ENCODE assay signal across 9 mouse cellular contexts in genomic region chr15:97787799-97788667, GRCm38 (mm10). TPM values are rescaled to one million over a fixed set of nuclear protein-coding genes. Genes with fewer than 3 reads are reported as not detected.
DNase-seq lines count a peak whose midpoint lies in the region; ATAC-seq lines count a peak whose summit lies in the region.
"Had no signal": no experiment of that assay in that cellular context is flagged by ENCODE, and none has a peak within 500 bp of the region (broad histone marks: within the 10 kb centered on the region; RNA-seq: fewer than 3 reads in every experiment).

No protein-coding gene starts in this region.

- H3K4me1 ChIP-seq in forebrain, embryonic 14.5 days (ENCODE audit: control insufficient read depth, insufficient read depth, low read length) = peaks cover 4% of the 10 kb centered on the region; the same call in 1 of the 2 replicates
- peaks cover 5% of the 10 kb centered on the region; the same call in 1 of the 2 replicates for H3K4me1 ChIP-seq in forebrain, embryonic 11.5 days (replicated peaks; ENCODE audit: control insufficient read depth, insufficient read depth, low read length)
- H3K4me1 ChIP-seq in liver, embryonic 13.5 days (replicated peaks) = peaks cover 68% of the 10 kb centered on the region

- H3K4me3 ChIP-seq in forebrain, embryonic 14.5 days (ENCODE audit: low read depth, low read length) = no peak overlapping the region
- no peak overlapping the region for H3K4me3 ChIP-seq in forebrain, embryonic 11.5 days (ENCODE audit: low read depth, low read length)
- peak overlapping the region; percentile 95 for H3K4me3 ChIP-seq in liver, embryonic 13.5 days (replicated peaks)

- H3K9ac ChIP-seq in forebrain, embryonic 14.5 days (ENCODE audit: low read length) = no peak overlapping the region
- no peak overlapping the region for H3K9ac ChIP-seq in forebrain, embryonic 11.5 days (ENCODE audit: low read length)
- H3K9ac ChIP-seq in liver, embryonic 13.5 days = peak overlapping the region; percentile 98

- no peak for DNase-seq in forebrain, embryonic 14.5 days (ENCODE audit: low spot score)
- no peak for DNase-seq in forebrain, embryonic 11.5 days (ENCODE audit: low spot score)
- peak; percentile 40 for DNase-seq in lung, postnatal 10 days
- DNase-seq in lung, adult 18-20 months = no peak
- DNase-seq in brain, adult 2 months (ENCODE audit: low read depth, low spot score) = peak; percentile 84
- no peak for DNase-seq in liver, embryonic 13.5 days
- no peak for DNase-seq in right cerebral cortex, postnatal 25 days
- no peak for DNase-seq in ovary, postnatal 36 days (ENCODE audit: low spot score)
- DNase-seq: right cerebral cortex, postnatal 4 days had no signal

- WGBS in forebrain, embryonic 14.5 days = 66% methylated on average over 19 of the region's 19 CpGs
- 70% methylated on average over 19 of the region's 19 CpGs for whole genome bisulfite sequencing in forebrain, embryonic 11.5 days
- 57% methylated on average over 19 of the region's 19 CpGs for WGBS in liver, embryonic 13.5 days (ENCODE audit: insufficient replicate concordance)

- peaks cover 4% of the 10 kb centered on the region; the same call in 1 of the 2 replicates for H3K36me3 ChIP-seq in forebrain, embryonic 14.5 days (ENCODE audit: control insufficient read depth, insufficient read depth, low read length)
- no peaks in the 10 kb centered on the region for H3K36me3 ChIP-seq in forebrain, embryonic 11.5 days (ENCODE audit: control insufficient read depth, insufficient read depth, low read length)
- peaks cover 46% of the 10 kb centered on the region for H3K36me3 ChIP-seq in liver, embryonic 13.5 days

- H3K9me3 ChIP-seq in forebrain, embryonic 14.5 days (replicated peaks; ENCODE audit: control insufficient read depth, low read length) = no peaks in the 10 kb centered on the region
- no peaks in the 10 kb centered on the region for H3K9me3 ChIP-seq in forebrain, embryonic 11.5 days (ENCODE audit: control insufficient read depth, low read length)
- no peaks in the 10 kb centered on the region for H3K9me3 ChIP-seq in liver, embryonic 13.5 days (replicated peaks)

- H3K27ac ChIP-seq in forebrain, embryonic 14.5 days (ENCODE audit: low read depth, low read length) = peak overlapping the region; percentile 29; the same call in 1 of the 2 replicates
- H3K27ac ChIP-seq in forebrain, embryonic 11.5 days (ENCODE audit: low read depth, low read length) = no peak overlapping the region
- H3K27ac ChIP-seq in liver, embryonic 13.5 days = peak overlapping the region; percentile 98

- no peak for ATAC-seq in forebrain, embryonic 14.5 days
- no peak for ATAC-seq in forebrain, embryonic 11.5 days (replicated peaks; ENCODE audit: low FRiP score)
- ATAC-seq in liver, embryonic 13.5 days (ENCODE audit: low read depth) = no peak

- no peaks in the 10 kb centered on the region for H3K27me3 ChIP-seq in forebrain, embryonic 14.5 days (replicated peaks; ENCODE audit: control insufficient read depth, insufficient read depth, low read length)
- H3K27me3 ChIP-seq in forebrain, embryonic 11.5 days (ENCODE audit: control insufficient read depth, insufficient read depth, low read length) = peaks cover 2% of the 10 kb centered on the region; the same call in 1 of the 2 replicates
- no peaks in the 10 kb centered on the region for H3K27me3 ChIP-seq in liver, embryonic 13.5 days

- H3K4me2 ChIP-seq in forebrain, embryonic 14.5 days (ENCODE audit: low read length) = no peak overlapping the region
- no peak overlapping the region for H3K4me2 ChIP-seq in forebrain, embryonic 11.5 days (ENCODE audit: low read depth, low read length, severe bottlenecking)
- peak overlapping the region; percentile 86 for H3K4me2 ChIP-seq in liver, embryonic 13.5 days

RNA-seq across cellular contexts. Expression of gene Slc48a1, which starts 9.7 kb away (rescaled TPM):
- polyA plus RNA-seq in forebrain, embryonic 14.5 days (2014; fragmentation: Nextera tagmentation; extraction: Ambion mirVana) = 65.4 and 69.1 TPM in 2 replicates
- 32.1 and 32.9 TPM in 2 replicates for polyA plus RNA-seq in forebrain, embryonic 11.5 days (2014; fragmentation: Nextera tagmentation; extraction: Ambion mirVana)
- 89.5 and 101 TPM in 2 replicates for polyA plus RNA-seq in liver, embryonic 13.5 days (2015; fragmentation: Nextera tagmentation; extraction: Ambion mirVana)

RNA-seq across cellular contexts. Expression of gene Rapgef3, which starts 20.3 kb away (rescaled TPM):
- 4.9 and 6.4 TPM in 2 replicates for polyA plus RNA-seq in forebrain, embryonic 14.5 days (2014; fragmentation: Nextera tagmentation; extraction: Ambion mirVana)
- 4.8 and 5.5 TPM in 2 replicates for polyA plus RNA-seq in forebrain, embryonic 11.5 days (2014; fragmentation: Nextera tagmentation; extraction: Ambion mirVana)
- 1.2 and 1.8 TPM in 2 replicates for polyA plus RNA-seq in liver, embryonic 13.5 days (2015; fragmentation: Nextera tagmentation; extraction: Ambion mirVana)

RNA-seq across cellular contexts. Expression of gene Hdac7, which starts 56.3 kb away (rescaled TPM):
- polyA plus RNA-seq in forebrain, embryonic 14.5 days (2014; fragmentation: Nextera tagmentation; extraction: Ambion mirVana) = 19.5 and 20.0 TPM in 2 replicates
- 23.9 and 26.4 TPM in 2 replicates for polyA plus RNA-seq in forebrain, embryonic 11.5 days (2014; fragmentation: Nextera tagmentation; extraction: Ambion mirVana)
- polyA plus RNA-seq in liver, embryonic 13.5 days (2015; fragmentation: Nextera tagmentation; extraction: Ambion mirVana) = 8.0 and 8.3 TPM in 2 replicates

RNA-seq across cellular contexts. Expression of gene Endou, which starts 56.9 kb away (rescaled TPM):
- polyA plus RNA-seq in forebrain, embryonic 14.5 days (2014; fragmentation: Nextera tagmentation; extraction: Ambion mirVana) = 0.11 and 0.14 TPM in 2 replicates
- 0.33 TPM in 1 of 2 replicates, not detected in the other for polyA plus RNA-seq in forebrain, embryonic 11.5 days (2014; fragmentation: Nextera tagmentation; extraction: Ambion mirVana)
- polyA plus RNA-seq in liver, embryonic 13.5 days (2015; fragmentation: Nextera tagmentation; extraction: Ambion mirVana) = 0.07 TPM in 1 of 2 replicates, not detected in the other

Comparison
In these comparisons a context has a peak if more than half of its experiments do, and no peak if none do; other contexts are left out.
1. DNase-seq: peak in lung, postnatal 10 days (single experiment) and brain, adult 2 months (single experiment); none in forebrain, embryonic 14.5 days (single experiment), forebrain, embryonic 11.5 days (single experiment), lung, adult 18-20 months (0 of 2), liver, embryonic 13.5 days (single experiment), right cerebral cortex, postnatal 25 days (single experiment) and ovary, postnatal 36 days (single experiment).